ENCODE assay signal across 15 mouse cellular contexts in genomic region chr10:21033794-21034193, GRCm38 (mm10).
DNase-seq lines count a peak whose midpoint lies in the region; ATAC-seq and TF ChIP-seq lines count a peak whose summit lies in the region.
"Had no signal": no experiment of that assay in that cellular context is flagged by ENCODE, and none has a peak within 500 bp of the region (broad histone marks: within the 10 kb centered on the region; RNA-seq: fewer than 3 reads in every experiment).

No protein-coding gene starts in this region.

- TF ChIP-seq CTCF in intestine, postnatal 0 days (IDR thresholded peaks at IDR 0.05; ENCODE audit: low read depth) = peak; percentile 54
- TF ChIP-seq CTCF in midbrain, postnatal 0 days (IDR thresholded peaks at IDR 0.05) = peak; percentile 57

- no peak overlapping the region for H3K4me3 ChIP-seq in intestine, postnatal 0 days (ENCODE audit: low read depth, low read length)
- H3K4me3 ChIP-seq in intestine, embryonic 16.5 days (ENCODE audit: low read length) = no peak overlapping the region
- no peak overlapping the region for H3K4me3 ChIP-seq in midbrain, postnatal 0 days (ENCODE audit: low read depth, low read length)
- no peak overlapping the region for H3K4me3 ChIP-seq in midbrain, embryonic 16.5 days (ENCODE audit: low read depth, low read length)
- H3K4me3 ChIP-seq: embryonic facial prominence, embryonic 10.5 days; liver, embryonic 15.5 days; myocyte; stomach, embryonic 15.5 days had no signal

- H3K27me3 ChIP-seq in intestine, postnatal 0 days (replicated peaks; ENCODE audit: control insufficient read depth, insufficient read depth, low read length) = no peaks in the 10 kb centered on the region
- H3K27me3 ChIP-seq in intestine, embryonic 16.5 days (replicated peaks; ENCODE audit: control insufficient read depth, insufficient read depth, low read length) = no peaks in the 10 kb centered on the region
- H3K27me3 ChIP-seq in midbrain, postnatal 0 days (ENCODE audit: insufficient read depth, low read length) = no peaks in the 10 kb centered on the region
- H3K27me3 ChIP-seq in midbrain, embryonic 16.5 days (ENCODE audit: control insufficient read depth, insufficient read depth, low read depth, low read length) = no peaks in the 10 kb centered on the region
- no peaks in the 10 kb centered on the region for H3K27me3 ChIP-seq in splenic B cell, adult 2 months (ENCODE audit: control insufficient read depth, insufficient read depth, low read length, poor library complexity, severe bottlenecking)
- H3K27me3 ChIP-seq: liver, embryonic 15.5 days; stomach, embryonic 15.5 days had no signal

- H3K9ac ChIP-seq in intestine, postnatal 0 days (ENCODE audit: low read depth, low read length) = no peak overlapping the region
- H3K9ac ChIP-seq in intestine, embryonic 16.5 days (ENCODE audit: low read depth, low read length) = no peak overlapping the region
- no peak overlapping the region for H3K9ac ChIP-seq in midbrain, postnatal 0 days (replicated peaks; ENCODE audit: low read length, poor library complexity, severe bottlenecking)
- H3K9ac ChIP-seq in midbrain, embryonic 16.5 days (ENCODE audit: low read depth, low read length) = no peak overlapping the region
- H3K9ac ChIP-seq: liver, embryonic 15.5 days; stomach, embryonic 15.5 days had no signal

- H3K4me2 ChIP-seq in intestine, postnatal 0 days (replicated peaks; ENCODE audit: low read depth) = no peak overlapping the region
- no peak overlapping the region for H3K4me2 ChIP-seq in intestine, embryonic 16.5 days (ENCODE audit: low read depth, low read length)
- H3K4me2 ChIP-seq in midbrain, postnatal 0 days (ENCODE audit: low read depth, low read length, poor library complexity, severe bottlenecking) = no peak overlapping the region
- H3K4me2 ChIP-seq in midbrain, embryonic 16.5 days (ENCODE audit: low read length) = no peak overlapping the region
- H3K4me2 ChIP-seq: liver, embryonic 15.5 days; stomach, embryonic 15.5 days had no signal

- no peak for DNase-seq in midbrain, postnatal 0 days (ENCODE audit: low spot score)
- peak; percentile 59 for DNase-seq in ES-CJ7 (ENCODE audit: low read depth, low spot score)
- peak; percentile 28 for DNase-seq in splenic B cell, adult 2 months (ENCODE audit: low read depth, low spot score)
- no peak for DNase-seq in right cerebral cortex, adult 18-20 months
- DNase-seq: cerebellum, adult 8-10 months; heart, adult 11 months; kidney, adult 11 months had no signal

- H3K36me3 ChIP-seq in intestine, postnatal 0 days (ENCODE audit: control insufficient read depth, insufficient read depth) = no peaks in the 10 kb centered on the region
- no peaks in the 10 kb centered on the region for H3K36me3 ChIP-seq in intestine, embryonic 16.5 days (ENCODE audit: control insufficient read depth, insufficient read depth, low read length)
- H3K36me3 ChIP-seq in midbrain, postnatal 0 days (ENCODE audit: insufficient read depth, low read length) = peaks cover 8% of the 10 kb centered on the region
- H3K36me3 ChIP-seq in midbrain, embryonic 16.5 days (ENCODE audit: control insufficient read depth, insufficient read depth, low read length) = peaks cover 4% of the 10 kb centered on the region; the same call in 1 of the 2 replicates
- H3K36me3 ChIP-seq in splenic B cell, adult 2 months (ENCODE audit: control insufficient read depth, insufficient read depth, low read length, poor library complexity, severe bottlenecking) = no peaks in the 10 kb centered on the region
- H3K36me3 ChIP-seq: embryonic facial prominence, embryonic 10.5 days; liver, embryonic 15.5 days; stomach, embryonic 15.5 days had no signal

- ATAC-seq in intestine, postnatal 0 days = no peak
- no peak for ATAC-seq in intestine, embryonic 16.5 days
- no peak for ATAC-seq in midbrain, postnatal 0 days (ENCODE audit: low FRiP score)
- no peak for ATAC-seq in midbrain, embryonic 16.5 days
- ATAC-seq: activated CD4-positive, CD25-positive, alpha-beta regulatory T cell, adult 4 months had no signal

- H3K9me3 ChIP-seq in intestine, postnatal 0 days (ENCODE audit: control insufficient read depth) = no peaks in the 10 kb centered on the region
- no peaks in the 10 kb centered on the region for H3K9me3 ChIP-seq in intestine, embryonic 16.5 days (ENCODE audit: control insufficient read depth, low read length)
- H3K9me3 ChIP-seq in midbrain, postnatal 0 days (ENCODE audit: low read length) = no peaks in the 10 kb centered on the region
- H3K9me3 ChIP-seq in midbrain, embryonic 16.5 days (replicated peaks; ENCODE audit: control insufficient read depth, low read length, poor library complexity, severe bottlenecking) = no peaks in the 10 kb centered on the region
- H3K9me3 ChIP-seq: embryonic facial prominence, embryonic 10.5 days; liver, embryonic 15.5 days; stomach, embryonic 15.5 days had no signal

- 0 out of 2 replicates have a peak, but pooled peaks cover 3% of the 10 kb centered on the region for H3K4me1 ChIP-seq in intestine, postnatal 0 days (replicated peaks; ENCODE audit: control insufficient read depth, insufficient read depth, low read length)
- no peaks in the 10 kb centered on the region for H3K4me1 ChIP-seq in intestine, embryonic 16.5 days (ENCODE audit: control insufficient read depth, insufficient read depth, low read length)
- H3K4me1 ChIP-seq in midbrain, postnatal 0 days (ENCODE audit: insufficient read depth, low read length) = no peaks in the 10 kb centered on the region
- H3K4me1 ChIP-seq in midbrain, embryonic 16.5 days (ENCODE audit: control insufficient read depth, insufficient read depth, low read length) = no peaks in the 10 kb centered on the region
- H3K4me1 ChIP-seq: embryonic facial prominence, embryonic 10.5 days; stomach, embryonic 15.5 days had no signal

- no peak overlapping the region for H3K27ac ChIP-seq in intestine, postnatal 0 days (ENCODE audit: low read depth, low read length)
- no peak overlapping the region for H3K27ac ChIP-seq in intestine, embryonic 16.5 days (ENCODE audit: low read length)
- H3K27ac ChIP-seq in midbrain, postnatal 0 days (ENCODE audit: low read depth, low read length) = no peak overlapping the region
- no peak overlapping the region for H3K27ac ChIP-seq in midbrain, embryonic 16.5 days (ENCODE audit: low read length)
- H3K27ac ChIP-seq: embryonic facial prominence, embryonic 10.5 days; liver, embryonic 15.5 days; stomach, embryonic 15.5 days had no signal

Comparison
In these comparisons a context has a peak if more than half of its experiments do, and no peak if none do; other contexts are left out.
1. DNase-seq: peak in ES-CJ7 (single experiment) and splenic B cell, adult 2 months (single experiment); none in midbrain, postnatal 0 days (single experiment) and right cerebral cortex, adult 18-20 months (single experiment).